Mouse (Mus musculus): Measurements from ENCODE around the gene Cbx7. TPM values are rescaled to one million over a fixed set of nuclear protein-coding genes. Genes with fewer than 3 reads are reported as not detected.
"Not testable (repeated sequence)": the region's sequence is repeated elsewhere in the genome, so short reads cannot be mapped to it uniquely, and the experiment has no call there.

Gene Cbx7
- polyA plus RNA-seq, 1 experiment from 2014 or later: 2.4 TPM

- Histone ChIP-seq H3K27me3 (no peaks in the 10 kb centered on the region), H3K27ac (no peak overlapping the region), H3K36me3 (no peaks in the 10 kb centered on the region), H3K4me2 (no peak overlapping the region), H3K4me1 (no peaks in the 10 kb centered on the region), H3K4me3 (no peak overlapping the region), H3K9me3 (no peaks in the 10 kb centered on the region), H3K9ac (no peak overlapping the region)
- 81% methylated on average over 6 of the region's 6 CpGs for WGBS
- ATAC-seq (ENCODE audit: insufficient number of reproducible peaks, low FRiP score, low TSS enrichment, low read depth): no peak
Observed at GRCm38 (mm10) chr15:79913761-79914346, 57.1 kb downstream of the Cbx7 start.

DNA sequence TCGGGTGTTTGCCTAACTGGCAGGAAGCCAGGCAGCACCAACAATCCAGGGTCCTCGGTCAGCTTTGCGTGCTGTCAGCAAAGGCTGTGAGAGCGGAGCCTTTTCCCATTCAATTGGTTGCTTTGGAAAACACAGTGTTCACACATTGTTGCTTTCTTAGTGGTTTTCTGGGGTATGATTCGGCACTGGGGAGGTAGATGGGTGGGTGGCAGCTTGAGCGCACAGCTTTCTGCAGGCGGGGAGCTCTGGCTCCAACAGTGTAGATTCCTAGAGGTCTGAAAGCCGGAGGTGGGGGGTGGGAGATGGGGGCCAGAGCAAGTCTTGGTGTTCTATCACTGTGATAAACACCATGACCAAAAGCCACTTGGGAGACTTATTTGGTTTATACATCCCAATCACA, 59.6 kb downstream of the Cbx7 start:
- no peaks in the 10 kb centered on the region for H3K36me3 ChIP-seq
- no peak overlapping the region for H3K27ac ChIP-seq
- H3K9me3 ChIP-seq: no peaks in the 10 kb centered on the region
- peaks cover 6% of the 10 kb centered on the region; the same call in 1 of the 2 replicates for H3K27me3 ChIP-seq
- 83% methylated on average over 8 of the region's 8 CpGs for WGBS
- H3K4me2 ChIP-seq: no peak overlapping the region
- H3K4me1 ChIP-seq: no peaks in the 10 kb centered on the region
- no peak for ATAC-seq (ENCODE audit: insufficient number of reproducible peaks, low FRiP score, low TSS enrichment, low read depth)
- H3K9ac ChIP-seq: no peak overlapping the region
- no peak overlapping the region for H3K4me3 ChIP-seq

DNA sequence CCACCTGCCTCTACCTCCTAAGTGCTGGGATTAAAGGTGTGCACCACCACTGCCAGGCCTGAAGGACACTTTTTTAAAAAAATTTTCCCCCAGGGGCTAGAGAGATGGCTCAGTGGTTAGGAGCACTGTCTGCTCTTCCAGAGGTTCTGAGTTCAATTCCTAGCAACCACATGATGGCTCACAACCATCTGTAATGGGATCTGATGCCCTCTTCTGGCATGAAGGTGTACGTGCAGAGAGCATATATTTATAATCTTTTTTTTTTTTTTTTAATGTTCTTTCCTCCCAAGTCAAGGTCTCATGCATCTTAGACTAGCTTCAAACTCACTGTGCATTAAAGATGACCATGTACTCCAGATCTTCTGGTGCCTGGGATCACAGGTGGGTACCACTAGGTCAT, 60.1 kb downstream of the Cbx7 start:
- not testable (repeated sequence) for H3K4me1 ChIP-seq; H3K9ac ChIP-seq; H3K9me3 ChIP-seq; H3K4me3 ChIP-seq; H3K27me3 ChIP-seq; H3K36me3 ChIP-seq; H3K4me2 ChIP-seq; H3K27ac ChIP-seq; ATAC-seq (ENCODE audit: insufficient number of reproducible peaks, low FRiP score, low TSS enrichment, low read depth)
- WGBS: 79% methylated on average over 1 of the region's 1 CpGs

- not testable (repeated sequence) for H3K36me3 ChIP-seq; H3K9ac ChIP-seq; H3K4me3 ChIP-seq; H3K9me3 ChIP-seq; H3K27ac ChIP-seq; H3K4me1 ChIP-seq; H3K4me2 ChIP-seq; H3K27me3 ChIP-seq; ATAC-seq (ENCODE audit: insufficient number of reproducible peaks, low FRiP score, low TSS enrichment, low read depth)
- 87% methylated on average over 3 of the region's 3 CpGs for WGBS
Observed at GRCm38 (mm10) chr15:79909006-79909405, 61.9 kb downstream of the Cbx7 start.

DNA sequence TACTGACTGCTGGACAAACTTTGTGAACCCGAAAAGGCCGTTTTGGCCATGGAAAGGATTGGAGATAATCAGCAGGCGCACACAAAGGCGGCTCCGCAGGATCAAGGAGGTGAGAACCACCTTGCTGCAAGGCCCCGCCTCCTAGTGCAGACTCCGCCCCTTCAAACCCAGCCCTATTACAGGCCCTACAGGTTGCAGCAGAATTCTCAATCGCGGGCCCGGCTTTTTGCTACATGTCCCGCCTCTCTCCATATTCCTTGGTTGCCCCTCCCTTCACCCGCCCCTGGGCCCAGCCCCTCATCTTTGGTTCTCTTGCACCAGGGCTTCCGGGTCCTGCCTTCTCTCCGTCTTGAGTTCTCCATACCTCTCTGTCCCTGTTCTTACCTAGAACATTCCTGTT, 64.1 kb downstream of the Cbx7 start:
- 31% methylated on average over 14 of the region's 14 CpGs for WGBS
- no peak overlapping the region for H3K4me2 ChIP-seq
- H3K36me3 ChIP-seq: no peaks in the 10 kb centered on the region
- H3K4me3 ChIP-seq: no peak overlapping the region
- no peaks in the 10 kb centered on the region for H3K4me1 ChIP-seq
- H3K9ac ChIP-seq: no peak overlapping the region
- no peak overlapping the region for H3K27ac ChIP-seq
- H3K27me3 ChIP-seq: peaks cover 8% of the 10 kb centered on the region; the same call in 1 of the 2 replicates
- no peaks in the 10 kb centered on the region for H3K9me3 ChIP-seq
- no peak for ATAC-seq (ENCODE audit: insufficient number of reproducible peaks, low FRiP score, low TSS enrichment, low read depth)

- no peak overlapping the region for H3K4me2 ChIP-seq
- WGBS: 70% methylated on average over 12 of the region's 12 CpGs
- H3K4me3 ChIP-seq: no peak overlapping the region
- no peak for ATAC-seq (ENCODE audit: insufficient number of reproducible peaks, low FRiP score, low TSS enrichment, low read depth)
- peaks cover 8% of the 10 kb centered on the region; the same call in 1 of the 2 replicates for H3K27me3 ChIP-seq
- no peak overlapping the region for H3K9ac ChIP-seq
- no peak overlapping the region for H3K27ac ChIP-seq
- H3K36me3 ChIP-seq: no peaks in the 10 kb centered on the region
- peaks cover under 1% of the 10 kb centered on the region; the same call in 1 of the 2 replicates for H3K4me1 ChIP-seq
- no peaks in the 10 kb centered on the region for H3K9me3 ChIP-seq
Observed at GRCm38 (mm10) chr15:79905211-79905610, 65.7 kb downstream of the Cbx7 start.

DNA sequence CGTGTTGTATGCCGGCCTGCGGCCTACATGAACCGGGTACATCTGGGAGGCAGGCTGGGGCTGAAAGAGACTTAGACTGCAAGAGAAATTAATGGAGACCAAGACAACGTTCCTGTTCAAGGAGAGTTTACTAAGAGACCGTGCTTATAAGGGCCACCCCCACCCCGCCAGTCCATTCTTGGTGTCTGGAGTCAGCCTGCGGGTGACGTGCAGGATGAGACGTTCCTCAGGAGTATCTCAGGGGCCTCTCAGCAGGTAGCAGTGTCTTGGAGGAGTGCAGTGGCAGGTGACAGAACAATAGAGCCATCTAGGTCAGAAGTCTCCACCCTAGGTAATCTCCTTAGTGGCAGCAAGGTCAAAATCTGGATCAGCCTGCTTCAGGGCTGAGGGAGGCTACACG, 66.2 kb downstream of the Cbx7 start:
- WGBS: 77% methylated on average over 11 of the region's 11 CpGs
- not testable (repeated sequence) for H3K27me3 ChIP-seq; H3K4me3 ChIP-seq; H3K9me3 ChIP-seq; H3K9ac ChIP-seq; ATAC-seq (ENCODE audit: insufficient number of reproducible peaks, low FRiP score, low TSS enrichment, low read depth); H3K27ac ChIP-seq; H3K4me1 ChIP-seq; H3K36me3 ChIP-seq; H3K4me2 ChIP-seq

- Histone ChIP-seq H3K27ac (no peak overlapping the region), H3K36me3 (no peaks in the 10 kb centered on the region), H3K9ac (no peak overlapping the region), H3K27me3 (peaks cover 8% of the 10 kb centered on the region; the same call in 1 of the 2 replicates), H3K4me1 (peaks cover 3% of the 10 kb centered on the region; the same call in 1 of the 2 replicates), H3K4me3 (no peak overlapping the region), H3K4me2 (no peak overlapping the region), H3K9me3 (no peaks in the 10 kb centered on the region)
- ATAC-seq (ENCODE audit: insufficient number of reproducible peaks, low FRiP score, low TSS enrichment, low read depth): no peak
Observed at GRCm38 (mm10) chr15:79903963-79904362, 67.0 kb downstream of the Cbx7 start.

DNA sequence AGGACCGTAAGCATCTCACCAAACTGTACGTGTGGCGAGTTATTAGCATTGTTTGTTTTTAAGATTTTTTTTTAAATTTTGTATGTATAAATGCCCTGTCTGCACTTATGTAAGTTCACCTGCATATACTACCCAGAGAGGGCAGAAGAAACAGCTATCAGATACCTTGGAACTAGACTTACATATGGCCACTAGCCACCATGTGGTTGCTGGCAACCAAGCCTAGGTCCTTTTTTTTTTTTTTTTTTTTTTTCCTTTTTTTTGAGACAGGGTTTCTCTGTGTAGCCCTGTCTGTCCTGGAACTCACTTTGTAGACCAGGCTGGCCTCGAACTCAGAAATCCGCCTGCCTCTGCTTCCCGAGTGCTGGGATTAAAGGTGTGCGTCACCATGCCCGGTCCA, 67.8 kb downstream of the Cbx7 start:
- H3K9me3 ChIP-seq; ATAC-seq (ENCODE audit: insufficient number of reproducible peaks, low FRiP score, low TSS enrichment, low read depth); H3K27me3 ChIP-seq; H3K9ac ChIP-seq; H3K36me3 ChIP-seq; H3K27ac ChIP-seq; H3K4me2 ChIP-seq; H3K4me1 ChIP-seq; H3K4me3 ChIP-seq: not testable (repeated sequence)
- WGBS: 93% methylated on average over 8 of the region's 8 CpGs

DNA sequence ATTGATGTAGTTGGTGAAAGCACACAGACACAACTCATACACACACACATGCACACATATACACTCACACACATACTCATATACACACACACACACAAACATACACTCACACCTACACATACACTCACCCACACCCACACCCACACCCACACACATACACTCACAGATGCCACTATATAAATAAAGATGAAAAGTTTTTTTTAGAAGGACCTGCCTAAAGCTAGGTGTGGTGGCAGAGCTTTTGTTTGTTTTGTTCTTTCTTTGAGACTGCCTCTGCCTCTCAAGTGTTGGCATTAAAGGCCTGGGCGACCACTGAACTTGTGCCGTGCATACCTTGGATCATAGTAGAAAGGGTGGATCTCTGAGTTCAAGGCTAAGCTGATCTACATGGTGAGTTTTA, 69.5 kb downstream of the Cbx7 start:
- ATAC-seq (ENCODE audit: insufficient number of reproducible peaks, low FRiP score, low TSS enrichment, low read depth): no peak
- Histone ChIP-seq H3K27ac (no peak overlapping the region), H3K9ac (no peak overlapping the region), H3K4me1 (peaks cover 3% of the 10 kb centered on the region; the same call in 1 of the 2 replicates), H3K9me3 (no peaks in the 10 kb centered on the region), H3K4me3 (no peak overlapping the region), H3K36me3 (peaks cover 4% of the 10 kb centered on the region; the same call in 1 of the 2 replicates), H3K27me3 (peaks cover 3% of the 10 kb centered on the region; the same call in 1 of the 2 replicates), H3K4me2 (no peak overlapping the region)
- WGBS: 87% methylated on average over 2 of the region's 2 CpGs

- WGBS: 69% methylated on average over 7 of the region's 7 CpGs
- no peak overlapping the region for H3K4me3 ChIP-seq
- peaks cover 3% of the 10 kb centered on the region; the same call in 1 of the 2 replicates for H3K4me1 ChIP-seq
- H3K27me3 ChIP-seq: no peaks in the 10 kb centered on the region
- no peak overlapping the region for H3K9ac ChIP-seq
- no peak overlapping the region for H3K4me2 ChIP-seq
- no peak for ATAC-seq (ENCODE audit: insufficient number of reproducible peaks, low FRiP score, low TSS enrichment, low read depth)
- peaks cover 4% of the 10 kb centered on the region; the same call in 1 of the 2 replicates for H3K36me3 ChIP-seq
- H3K27ac ChIP-seq: 0 out of 2 replicates have a peak overlapping the region, but pooled peaks have one; percentile 47
- no peaks in the 10 kb centered on the region for H3K9me3 ChIP-seq
Observed at GRCm38 (mm10) chr15:79900751-79901150, 70.2 kb downstream of the Cbx7 start.

DNA sequence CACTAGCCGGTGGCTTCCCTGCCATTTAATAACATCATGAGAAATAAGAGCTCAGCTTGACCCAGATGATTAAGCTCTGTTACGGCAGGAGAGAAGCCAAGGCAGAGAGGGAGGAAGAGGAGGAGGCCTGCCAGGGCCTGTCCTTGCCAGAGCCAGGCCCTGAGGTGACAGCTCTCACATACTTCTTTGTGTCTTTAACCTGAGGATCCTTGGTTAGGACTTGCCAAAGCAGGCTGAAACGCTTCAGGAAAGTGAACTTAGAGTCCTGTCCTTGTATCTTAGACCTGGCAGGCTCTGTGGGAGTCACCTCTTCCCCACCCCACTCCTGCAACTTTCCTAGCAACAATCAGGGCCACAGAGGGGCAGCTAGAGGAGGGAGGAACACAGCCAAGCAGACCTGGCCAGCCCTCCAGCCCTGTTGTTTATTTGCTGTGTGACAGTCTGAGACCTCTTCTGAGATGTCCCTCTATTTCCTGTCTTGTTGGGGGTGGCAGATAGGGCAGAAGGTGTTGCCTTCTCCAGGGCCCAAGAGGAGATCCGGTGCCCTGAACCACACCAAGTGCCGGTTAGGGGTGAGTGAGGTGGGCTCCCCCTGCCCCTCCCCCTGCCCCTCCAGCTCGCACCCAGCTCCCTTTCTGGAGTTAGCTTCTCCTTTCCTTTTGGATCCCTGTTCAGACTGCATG, 71.0 kb downstream of the Cbx7 start:
- Histone ChIP-seq H3K9ac (no peak overlapping the region), H3K9me3 (no peaks in the 10 kb centered on the region), H3K4me2 (no peak overlapping the region), H3K27ac (peak overlapping the region; percentile 47; the same call in 1 of the 2 replicates), H3K4me3 (no peak overlapping the region), H3K4me1 (peaks cover 7% of the 10 kb centered on the region), H3K27me3 (no peaks in the 10 kb centered on the region), H3K36me3 (peaks cover 4% of the 10 kb centered on the region; the same call in 1 of the 2 replicates)
- no peak for ATAC-seq (ENCODE audit: insufficient number of reproducible peaks, low FRiP score, low TSS enrichment, low read depth)
- WGBS: 74% methylated on average over 6 of the region's 6 CpGs
